Mouse (Mus musculus): ENCODE data around the gene Dpm2. TPM values are rescaled to one million over a fixed set of nuclear protein-coding genes. Genes with fewer than 3 reads are reported as not detected.

The Dpm2 gene
- polyA plus RNA-seq, 1 experiment from 2014 or later = 121 TPM

Other genes with a start within 250 kb of the Dpm2 start
- 55.8 and 57.6 TPM in 2 replicates for gene Ciz1, start 218.5 kb upstream of the Dpm2 start, polyA plus RNA-seq (2016; fragmentation: Nextera tagmentation; extraction: Ambion mirVana)
- gene Dnm1, start 217.5 kb upstream of the Dpm2 start, polyA plus RNA-seq (2016; fragmentation: Nextera tagmentation; extraction: Ambion mirVana) = 35.4 and 41.1 TPM in 2 replicates
- 86.4 and 87.9 TPM in 2 replicates for gene 1110008P14Rik, start 188.9 kb upstream of the Dpm2 start, polyA plus RNA-seq (2016; fragmentation: Nextera tagmentation; extraction: Ambion mirVana)
- gene Lcn2, start 182.6 kb upstream of the Dpm2 start, polyA plus RNA-seq (2016; fragmentation: Nextera tagmentation; extraction: Ambion mirVana) = 0.68 and 1.1 TPM in 2 replicates
- gene Ptges2, start 175.0 kb upstream of the Dpm2 start, polyA plus RNA-seq (2016; fragmentation: Nextera tagmentation; extraction: Ambion mirVana) = 35.8 and 40.5 TPM in 2 replicates
- 5.7 and 6.0 TPM in 2 replicates for gene Naif1, start 120.4 kb upstream of the Dpm2 start, polyA plus RNA-seq (2016; fragmentation: Nextera tagmentation; extraction: Ambion mirVana)
- gene Slc25a25, start 119.4 kb upstream of the Dpm2 start, polyA plus RNA-seq (2016; fragmentation: Nextera tagmentation; extraction: Ambion mirVana) = 41.6 and 44.0 TPM in 2 replicates
- 11.5 and 14.4 TPM in 2 replicates for gene Fam102a, start 35.5 kb upstream of the Dpm2 start, polyA plus RNA-seq (2016; fragmentation: Nextera tagmentation; extraction: Ambion mirVana)
- gene Pip5kl1, start 3.9 kb downstream of the Dpm2 start, polyA plus RNA-seq (2016; fragmentation: Nextera tagmentation; extraction: Ambion mirVana) = 3.9 and 4.0 TPM in 2 replicates
- 0.25 and 0.69 TPM in 2 replicates for gene 9430097D07Rik, start 4.8 kb downstream of the Dpm2 start, polyA plus RNA-seq (2016; fragmentation: Nextera tagmentation; extraction: Ambion mirVana)
- 20.4 and 21.4 TPM in 2 replicates for gene St6galnac4, start 16.2 kb downstream of the Dpm2 start, polyA plus RNA-seq (2016; fragmentation: Nextera tagmentation; extraction: Ambion mirVana)
- gene St6galnac6, start 28.9 kb downstream of the Dpm2 start, polyA plus RNA-seq (2016; fragmentation: Nextera tagmentation; extraction: Ambion mirVana) = 10.1 and 11.5 TPM in 2 replicates
- gene Ak1, start 50.9 kb downstream of the Dpm2 start, polyA plus RNA-seq (2016; fragmentation: Nextera tagmentation; extraction: Ambion mirVana) = 46.6 and 50.4 TPM in 2 replicates
- 28.8 and 33.0 TPM in 2 replicates for gene Eng, start 75.7 kb downstream of the Dpm2 start, polyA plus RNA-seq (2016; fragmentation: Nextera tagmentation; extraction: Ambion mirVana)
- 16.4 and 17.3 TPM in 2 replicates for gene Fpgs, start 133.3 kb downstream of the Dpm2 start, polyA plus RNA-seq (2016; fragmentation: Nextera tagmentation; extraction: Ambion mirVana)
- gene Cdk9, start 142.2 kb downstream of the Dpm2 start, polyA plus RNA-seq (2016; fragmentation: Nextera tagmentation; extraction: Ambion mirVana) = 97.8 and 103 TPM in 2 replicates
- 41.8 and 45.1 TPM in 2 replicates for gene Sh2d3c, start 150.2 kb downstream of the Dpm2 start, polyA plus RNA-seq (2016; fragmentation: Nextera tagmentation; extraction: Ambion mirVana)
- 2.1 and 3.1 TPM in 2 replicates for gene 6330409D20Rik, start 170.2 kb downstream of the Dpm2 start, polyA plus RNA-seq (2016; fragmentation: Nextera tagmentation; extraction: Ambion mirVana)
- 55.5 and 56.1 TPM in 2 replicates for gene Tor2a, start 186.4 kb downstream of the Dpm2 start, polyA plus RNA-seq (2016; fragmentation: Nextera tagmentation; extraction: Ambion mirVana)
- gene Ttc16, start 204.8 kb downstream of the Dpm2 start, polyA plus RNA-seq (2016; fragmentation: Nextera tagmentation; extraction: Ambion mirVana) = 0.32 and 1.2 TPM in 2 replicates
- gene Ptrh1, start 204.9 kb downstream of the Dpm2 start, polyA plus RNA-seq (2016; fragmentation: Nextera tagmentation; extraction: Ambion mirVana) = 4.3 and 5.5 TPM in 2 replicates
- gene Cfap157, start 213.6 kb downstream of the Dpm2 start, polyA plus RNA-seq (2016; fragmentation: Nextera tagmentation; extraction: Ambion mirVana) = 0.82 and 1.6 TPM in 2 replicates